Mouse (Mus musculus): Measurements from ENCODE around the gene Tmem263.

DNA sequence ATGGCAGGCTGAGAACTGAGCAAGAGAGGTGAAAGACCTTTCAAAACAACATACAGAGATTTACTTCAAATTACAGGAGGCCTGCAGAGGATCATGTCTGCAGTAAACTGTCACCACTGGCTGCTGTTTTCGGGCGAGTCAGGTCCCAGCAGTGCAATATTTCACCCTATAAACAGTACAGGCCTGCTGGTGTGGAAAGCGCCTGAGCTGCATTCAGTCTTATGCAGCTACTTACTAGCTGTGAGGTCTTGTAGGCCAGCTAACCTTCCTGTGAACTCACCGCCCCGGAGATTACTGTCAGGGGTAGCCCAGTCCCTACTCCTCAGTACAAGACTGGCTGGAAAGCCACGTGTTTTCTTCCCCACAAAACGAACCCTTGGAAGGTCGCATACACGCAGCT lies 39.0 kb downstream of the Tmem263 start:
- TF ChIP-seq MAX (IDR thresholded peaks at IDR 0.05): no peak
- no peak for TF ChIP-seq CTCF (IDR thresholded peaks at IDR 0.05; ENCODE audit: control insufficient read depth, insufficient read depth, insufficient read length)
- no peak for TF ChIP-seq USF1 (IDR thresholded peaks at IDR 0.05; ENCODE audit: low read depth)
- TF ChIP-seq CEBPB (IDR thresholded peaks at IDR 0.05; ENCODE audit: low read depth): no peak
- no peak for TF ChIP-seq MYOD1 (IDR thresholded peaks at IDR 0.05; ENCODE audit: control insufficient read depth, insufficient read length, low read depth)

All from C2C12 (cell line).